ENCODE assay signal across 8 mouse cellular contexts in the genomic region with DNA sequence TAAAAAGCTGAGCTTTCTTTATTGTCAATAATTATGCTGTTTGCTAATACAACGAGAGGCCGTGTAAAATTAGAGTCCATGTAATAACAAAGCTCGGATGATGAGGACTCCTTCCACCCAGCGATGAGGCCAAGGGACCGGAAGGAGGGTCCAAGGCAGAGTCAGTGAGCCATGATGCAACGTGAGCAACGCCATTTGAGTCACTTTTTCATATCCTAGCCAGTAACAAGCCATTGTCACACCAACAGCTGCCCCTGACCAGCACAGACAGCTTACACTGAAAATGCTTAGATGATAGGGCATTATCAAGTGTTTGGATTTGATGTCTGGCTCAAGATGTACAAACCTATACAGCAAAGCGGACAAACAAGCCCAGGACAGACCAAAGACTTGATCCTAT.
DNase-seq lines count a peak whose midpoint lies in the region; ATAC-seq and TF ChIP-seq lines count a peak whose summit lies in the region.

No protein-coding gene starts in this region.

- H3K27me3 ChIP-seq in lung, postnatal 0 days (replicated peaks; ENCODE audit: insufficient read depth, low read length), result no peaks in the 10 kb centered on the region
- H3K27me3 ChIP-seq in limb, embryonic 15.5 days, result no peaks in the 10 kb centered on the region

- WGBS in lung, postnatal 0 days, result 20% methylated on average over 8 of the region's 8 CpGs
- 45% methylated on average over 8 of the region's 8 CpGs for WGBS in limb, embryonic 15.5 days

- peaks cover 31% of the 10 kb centered on the region; the same call in 1 of the 2 replicates for H3K4me1 ChIP-seq in lung, postnatal 0 days (ENCODE audit: insufficient read depth, low read depth, low read length)
- H3K4me1 ChIP-seq in limb, embryonic 15.5 days, result peaks cover 38% of the 10 kb centered on the region

- no peak overlapping the region for H3K9ac ChIP-seq in lung, postnatal 0 days (replicated peaks; ENCODE audit: low read depth)
- no peak overlapping the region for H3K9ac ChIP-seq in limb, embryonic 15.5 days

- peak; percentile 20 for DNase-seq in adrenal gland, postnatal 25 days
- DNase-seq in adrenal gland, postnatal 10 days, result no peak
- DNase-seq in lung, postnatal 0 days (ENCODE audit: low spot score), result peak; percentile 48
- no peak for DNase-seq in lung, postnatal 10 days
- DNase-seq in right cerebral cortex, postnatal 36 days (ENCODE audit: low spot score in 2 of 2), result no peak
- no peak for DNase-seq in cerebellum, adult 8-10 months
- DNase-seq in thymus, postnatal 14 days, result no peak

- peak overlapping the region; percentile 60; the same call in 1 of the 2 replicates for H3K4me2 ChIP-seq in lung, postnatal 0 days (replicated peaks; ENCODE audit: low read depth, low read length)
- peak overlapping the region; percentile 60 for H3K4me2 ChIP-seq in limb, embryonic 15.5 days

- TF ChIP-seq EP300 in lung, postnatal 0 days (IDR thresholded peaks at IDR 0.05), result no peak

- no peaks in the 10 kb centered on the region for H3K36me3 ChIP-seq in lung, postnatal 0 days (ENCODE audit: insufficient read depth, low read length)
- no peaks in the 10 kb centered on the region for H3K36me3 ChIP-seq in limb, embryonic 15.5 days

- no peaks in the 10 kb centered on the region for H3K9me3 ChIP-seq in lung, postnatal 0 days (ENCODE audit: low read length)
- H3K9me3 ChIP-seq in limb, embryonic 15.5 days, result no peaks in the 10 kb centered on the region

- no peak overlapping the region for H3K4me3 ChIP-seq in lung, postnatal 0 days (ENCODE audit: low read depth, low read length)
- H3K4me3 ChIP-seq in limb, embryonic 15.5 days, result peak overlapping the region; percentile 54

- TF ChIP-seq CTCF in lung, postnatal 0 days (IDR thresholded peaks at IDR 0.05), result no peak

- peak overlapping the region; percentile 9; the same call in 1 of the 2 replicates for H3K27ac ChIP-seq in lung, postnatal 0 days (ENCODE audit: low read length)
- peak overlapping the region; percentile 94; the same call in 1 of the 2 replicates for H3K27ac ChIP-seq in limb, embryonic 15.5 days

- no peak for ATAC-seq in lung, postnatal 0 days
- no peak for ATAC-seq in limb, embryonic 15.5 days (ENCODE audit: insufficient number of reproducible peaks, low FRiP score, low TSS enrichment, low read depth)

Comparison
In these comparisons a context has a peak if more than half of its experiments do, and no peak if none do; other contexts are left out.
1. DNase-seq: peak in adrenal gland, postnatal 25 days (single experiment) and lung, postnatal 0 days (single experiment); none in adrenal gland, postnatal 10 days (single experiment), lung, postnatal 10 days (single experiment), right cerebral cortex, postnatal 36 days (0 of 2), cerebellum, adult 8-10 months (single experiment) and thymus, postnatal 14 days (single experiment).